Mouse (Mus musculus) stomach, embryonic 15.5 days (tissue): ENCODE data around the gene Jarid2. TPM values are rescaled to one million over a fixed set of nuclear protein-coding genes. Genes with fewer than 3 reads are reported as not detected.

ENCODE experiments used
- ATAC-seq: fragments of 200-750 bp; cut with Nextera tagmentation; 2 replicates; pipeline ENCODE4 v1.8.0; 2017; ENCODE audit warnings: low read depth, moderate number of reproducible peaks, moderate TSS enrichment; ENCODE audit not compliant: insufficient read depth, low FRiP score
- H3K27ac ChIP-seq: fragments of 300-500 bp; sonication (generic); 2 replicates; pipeline ENCODE4 v1.5.1; 2015; ENCODE audit warnings: mild to moderate bottlenecking, inconsistent platforms
- H3K27me3 ChIP-seq: fragments of 300-500 bp; sonication (generic); replicated peaks from 2 replicates; pipeline ENCODE4 v1.6.1; 2015; ENCODE audit warnings: inconsistent platforms
- H3K36me3 ChIP-seq: fragments of 300-500 bp; sonication (generic); 2 replicates; pipeline ENCODE4 v1.6.1; 2015; ENCODE audit warnings: inconsistent platforms
- H3K4me1 ChIP-seq: fragments of 300-500 bp; sonication (generic); 2 replicates; pipeline ENCODE4 v1.6.1; 2015; ENCODE audit warnings: inconsistent platforms
- H3K4me2 ChIP-seq: fragments of 300-500 bp; sonication (generic); 2 replicates; pipeline ENCODE4 v1.6.1; 2015; ENCODE audit warnings: mild to moderate bottlenecking, inconsistent platforms
- H3K4me3 ChIP-seq: fragments of 300-500 bp; sonication (generic); replicated peaks from 2 replicates; pipeline ENCODE4 v1.5.1; 2015; ENCODE audit warnings: inconsistent platforms
- H3K9ac ChIP-seq: fragments of 300-500 bp; sonication (generic); 2 replicates; pipeline ENCODE4 v1.6.1; 2015; ENCODE audit warnings: inconsistent platforms
- H3K9me3 ChIP-seq: fragments of 300-500 bp; sonication (generic); 2 replicates; pipeline ENCODE4 v1.6.1; 2016; ENCODE audit warnings: inconsistent platforms
- WGBS: fragments of 180-500 bp; shearing (Covaris S2); methylation state at CpG from one replicate; pipeline ENCODE4 v1.1.7; 2015; 5-methylcytosine and 5-hydroxymethylcytosine counted together
- polyA plus RNA-seq: library from polyadenylated mRNA; unstranded; fragments of >200 nt; fragmentation: Nextera tagmentation; extraction: Ambion mirVana; gene quantifications from 2 replicates; pipeline ENCODE4 v1.2.1, GENCODE M21; 2015

Gene Jarid2
- polyA plus RNA-seq, 1 experiment from 2014 or later = 24.4 TPM

- peaks cover 17% of the 10 kb centered on the region; the same call in 1 of the 2 replicates for H3K4me1 ChIP-seq
- H3K9me3 ChIP-seq = no peaks in the 10 kb centered on the region
- H3K9ac ChIP-seq = peak overlapping the region; percentile 42
- H3K27ac ChIP-seq = 0 out of 2 replicates have a peak overlapping the region, but pooled peaks have one; percentile 1
- under 1% methylated on average over 16 of the region's 16 CpGs for WGBS
- no peaks in the 10 kb centered on the region for H3K27me3 ChIP-seq
- peak overlapping the region; percentile 85 for H3K4me3 ChIP-seq
- ATAC-seq = no peak
- H3K36me3 ChIP-seq = no peaks in the 10 kb centered on the region
- H3K4me2 ChIP-seq = peak overlapping the region; percentile 56
These were observed 2.6 kb downstream of the Jarid2 start for GRCm38 (mm10) chr13:44731727-44732441.

- Histone ChIP-seq H3K4me3 (peak overlapping the region; percentile 85), H3K9me3 (no peaks in the 10 kb centered on the region), H3K27me3 (no peaks in the 10 kb centered on the region)
These were observed 3.2 kb downstream of the Jarid2 start for GRCm38 (mm10) chr13:44732442-44732974.

GRCm38 (mm10) chr13:44733036-44733372, 3.7 kb downstream of the Jarid2 start:
- Histone ChIP-seq H3K9ac (peak overlapping the region; percentile 61), H3K4me2 (peak overlapping the region; percentile 56)

More at GRCm38 (mm10) chr13:44732442-44732974, 3.2 kb downstream of the Jarid2 start:
- no peak for ATAC-seq
- peak overlapping the region; percentile 42; the same call in 1 of the 2 replicates for H3K9ac ChIP-seq
- H3K27ac ChIP-seq = 0 out of 2 replicates have a peak overlapping the region, but pooled peaks have one; percentile 1
- no peaks in the 10 kb centered on the region for H3K36me3 ChIP-seq
- peak overlapping the region; percentile 56 for H3K4me2 ChIP-seq
- 1% methylated on average over 7 of the region's 7 CpGs for WGBS
- peaks cover 20% of the 10 kb centered on the region; the same call in 1 of the 2 replicates for H3K4me1 ChIP-seq

GRCm38 (mm10) chr13:44733373-44734111, 4.3 kb downstream of the Jarid2 start:
- Histone ChIP-seq H3K9ac (peak overlapping the region; percentile 61), H3K9me3 (no peaks in the 10 kb centered on the region), H3K4me2 (peak overlapping the region; percentile 56), H3K36me3 (no peaks in the 10 kb centered on the region), H3K4me3 (peak overlapping the region; percentile 85), H3K27ac (peak overlapping the region; percentile 72), H3K27me3 (no peaks in the 10 kb centered on the region), H3K4me1 (peaks cover 20% of the 10 kb centered on the region; the same call in 1 of the 2 replicates)
- WGBS = 0% methylated on average over 47 of the region's 71 CpGs
- peak; percentile 36 for ATAC-seq

More at GRCm38 (mm10) chr13:44733036-44733372, 3.7 kb downstream of the Jarid2 start:
- ATAC-seq = no peak
- H3K36me3 ChIP-seq = no peaks in the 10 kb centered on the region
- H3K27ac ChIP-seq = peak overlapping the region; percentile 72
- H3K9me3 ChIP-seq = no peaks in the 10 kb centered on the region
- peaks cover 20% of the 10 kb centered on the region; the same call in 1 of the 2 replicates for H3K4me1 ChIP-seq
- H3K4me3 ChIP-seq = peak overlapping the region; percentile 85
- under 1% methylated on average over 13 of the region's 13 CpGs for WGBS
- no peaks in the 10 kb centered on the region for H3K27me3 ChIP-seq

GRCm38 (mm10) chr13:44734441-44734840, 5.2 kb downstream of the Jarid2 start:
- H3K9ac ChIP-seq = no peak overlapping the region
- peak overlapping the region; percentile 72 for H3K27ac ChIP-seq
- peaks cover 16% of the 10 kb centered on the region; the same call in 1 of the 2 replicates for H3K4me1 ChIP-seq
- peak overlapping the region; percentile 56 for H3K4me2 ChIP-seq
- H3K36me3 ChIP-seq = no peaks in the 10 kb centered on the region
- peak overlapping the region; percentile 85 for H3K4me3 ChIP-seq
- H3K27me3 ChIP-seq = no peaks in the 10 kb centered on the region
- ATAC-seq = no peak
- 57% methylated on average over 5 of the region's 5 CpGs for WGBS
- no peaks in the 10 kb centered on the region for H3K9me3 ChIP-seq

GRCm38 (mm10) chr13:44735088-44735690, 5.9 kb downstream of the Jarid2 start:
- Histone ChIP-seq H3K9ac (no peak overlapping the region), H3K27ac (no peak overlapping the region), H3K4me2 (no peak overlapping the region), H3K9me3 (no peaks in the 10 kb centered on the region), H3K4me3 (no peak overlapping the region), H3K27me3 (no peaks in the 10 kb centered on the region), H3K4me1 (peaks cover 14% of the 10 kb centered on the region; the same call in 1 of the 2 replicates), H3K36me3 (no peaks in the 10 kb centered on the region)
- ATAC-seq = no peak
- 45% methylated on average over 1 of the region's 1 CpGs for WGBS

GRCm38 (mm10) chr13:44737297-44737696, 8.0 kb downstream of the Jarid2 start:
- no peaks in the 10 kb centered on the region for H3K27me3 ChIP-seq
- peak overlapping the region; percentile 18; the same call in 1 of the 2 replicates for H3K27ac ChIP-seq
- no peak for ATAC-seq

GRCm38 (mm10) chr13:44751780-44752179, 22.5 kb downstream of the Jarid2 start:
- Histone ChIP-seq H3K9me3 (no peaks in the 10 kb centered on the region), H3K4me1 (peaks cover 4% of the 10 kb centered on the region; the same call in 1 of the 2 replicates), H3K4me3 (no peak overlapping the region), H3K27me3 (no peaks in the 10 kb centered on the region), H3K4me2 (no peak overlapping the region), H3K9ac (no peak overlapping the region), H3K27ac (no peak overlapping the region), H3K36me3 (no peaks in the 10 kb centered on the region)
- 54% methylated on average over 3 of the region's 3 CpGs for WGBS
- no peak for ATAC-seq

More at GRCm38 (mm10) chr13:44737297-44737696, 8.0 kb downstream of the Jarid2 start:
- H3K9me3 ChIP-seq = no peaks in the 10 kb centered on the region
- 59% methylated on average over 1 of the region's 1 CpGs for WGBS
- H3K4me2 ChIP-seq = no peak overlapping the region
- H3K9ac ChIP-seq = no peak overlapping the region
- H3K36me3 ChIP-seq = no peaks in the 10 kb centered on the region
- H3K4me3 ChIP-seq = no peak overlapping the region
- peaks cover 14% of the 10 kb centered on the region; the same call in 1 of the 2 replicates for H3K4me1 ChIP-seq

- Histone ChIP-seq H3K4me3 (no peak overlapping the region), H3K4me2 (no peak overlapping the region), H3K9ac (no peak overlapping the region), H3K36me3 (no peaks in the 10 kb centered on the region), H3K27me3 (no peaks in the 10 kb centered on the region), H3K27ac (no peak overlapping the region), H3K4me1 (peaks cover 4% of the 10 kb centered on the region; the same call in 1 of the 2 replicates), H3K9me3 (no peaks in the 10 kb centered on the region)
- WGBS = 87% methylated on average over 2 of the region's 2 CpGs
- no peak for ATAC-seq
These were observed 23.9 kb downstream of the Jarid2 start for GRCm38 (mm10) chr13:44753206-44753605.

GRCm38 (mm10) chr13:44755434-44755833, 26.2 kb downstream of the Jarid2 start:
- Histone ChIP-seq H3K36me3 (no peaks in the 10 kb centered on the region), H3K4me3 (no peak overlapping the region), H3K4me2 (no peak overlapping the region), H3K9me3 (no peaks in the 10 kb centered on the region), H3K9ac (no peak overlapping the region), H3K27ac (no peak overlapping the region), H3K27me3 (no peaks in the 10 kb centered on the region), H3K4me1 (peaks cover 4% of the 10 kb centered on the region; the same call in 1 of the 2 replicates)
- WGBS = 34% methylated on average over 5 of the region's 5 CpGs
- ATAC-seq = no peak

- ATAC-seq = no peak
These were observed 29.5 kb downstream of the Jarid2 start for GRCm38 (mm10) chr13:44758750-44759149.

More at GRCm38 (mm10) chr13:44758750-44759149, 29.5 kb downstream of the Jarid2 start:
- H3K27me3 ChIP-seq = no peaks in the 10 kb centered on the region
- no peak overlapping the region for H3K4me2 ChIP-seq
- H3K27ac ChIP-seq = no peak overlapping the region
- no peaks in the 10 kb centered on the region for H3K9me3 ChIP-seq
- 64% methylated on average over 1 of the region's 1 CpGs for WGBS
- 0 out of 2 replicates have a peak, but pooled peaks cover 4% of the 10 kb centered on the region for H3K4me1 ChIP-seq
- H3K36me3 ChIP-seq = no peaks in the 10 kb centered on the region
- H3K9ac ChIP-seq = no peak overlapping the region
- H3K4me3 ChIP-seq = no peak overlapping the region
